Mouse (Mus musculus) MEL (cell line): ENCODE data around the gene Arid1b. TPM values are rescaled to one million over a fixed set of nuclear protein-coding genes. Genes with fewer than 3 reads are reported as not detected.
A peak's percentile ranks its signal among the peaks of the same experiment; 100 is the strongest.

Experiments
- DNase-seq: peaks from one replicate; pipeline ENCODE4 v3.0.0; 2011; ENCODE audit warnings: low read depth, low spot score
- H3K27ac ChIP-seq: 2 replicates; pipeline ENCODE4 v1.5.1; 2012; ENCODE audit warnings: low read depth, mild to moderate bottlenecking, control low read depth, low read length, moderate library complexity; ENCODE audit not compliant: control insufficient read depth
- H3K27me3 ChIP-seq, 2 experiments: fragments of 150-350 bp in 1 of 2; sonication (generic) in 1 of 2; 2 replicates each; pipeline ENCODE4 v1.6.1; 2012; ENCODE audit warnings: low read length in 2 of 2, mild to moderate bottlenecking in 2 of 2, improper control_type of control experiment in 1 of 2, moderate library complexity in 1 of 2; ENCODE audit not compliant: insufficient read depth in 2 of 2, control insufficient read depth in 1 of 2
- H3K36me3 ChIP-seq, 2 experiments: 2 replicates each; pipeline ENCODE4 v1.6.1; 2012 to 2014; ENCODE audit warnings: low read length in 2 of 2, improper control_type of control experiment in 1 of 2, inconsistent platforms in 1 of 2, mild to moderate bottlenecking in 1 of 2; ENCODE audit not compliant: insufficient read depth in 2 of 2, control insufficient read depth in 1 of 2
- H3K4me1 ChIP-seq, 2 experiments: fragments of 150-350 bp in 1 of 2; sonication (generic) in 1 of 2; 2 replicates each; pipeline ENCODE4 v1.6.1; 2012; ENCODE audit warnings: low read length in 2 of 2, improper control_type of control experiment in 1 of 2, mild to moderate bottlenecking in 1 of 2; ENCODE audit not compliant: insufficient read depth in 2 of 2, control insufficient read depth in 1 of 2
- H3K4me3 ChIP-seq, 2 experiments: fragments of 150-350 bp in 1 of 2; sonication (generic) in 1 of 2; 2 replicates each; pipeline ENCODE4 v1.5.1; 2012; ENCODE audit warnings: low read depth in 2 of 2, low read length in 2 of 2, mild to moderate bottlenecking in 2 of 2, moderate library complexity in 2 of 2, control low read depth in 1 of 2, improper control_type of control experiment in 1 of 2; ENCODE audit not compliant: control insufficient read depth in 1 of 2, insufficient read depth in 1 of 2
- H3K79me2 ChIP-seq: 2 replicates; pipeline ENCODE4 v1.6.1; 2012; ENCODE audit warnings: mild to moderate bottlenecking, low read length, moderate library complexity; ENCODE audit not compliant: control insufficient read depth, poor library complexity, insufficient read depth
- H3K9ac ChIP-seq: 2 replicates; pipeline ENCODE4 v1.6.1; 2012; ENCODE audit warnings: low read depth, mild to moderate bottlenecking, control low read depth, low read length, moderate library complexity; ENCODE audit not compliant: control insufficient read depth, poor library complexity, severe bottlenecking
- H3K9me3 ChIP-seq: fragments of 150-350 bp; sonication (generic); replicated peaks from 2 replicates; pipeline ENCODE4 v1.6.1; 2012; ENCODE audit warnings: mild to moderate bottlenecking, low read length, improper control_type of control experiment, moderate library complexity; ENCODE audit not compliant: insufficient read depth
- CHD1 ChIP-seq: IDR thresholded peaks from 2 replicates; pipeline ENCODE4 v1.6.1; 2012; ENCODE audit warnings: low read depth, mild to moderate bottlenecking, inconsistent platforms, low read length, improper control_type of control experiment
- CTCF ChIP-seq, 3 experiments: IDR thresholded peaks in 2 of 3; conservative IDR thresholded peaks in 1 of 3; 2 replicates each; pipeline ENCODE4 v1.5.1; 2011 to 2012; ENCODE audit warnings: low read length in 3 of 3, low read depth in 2 of 3, mild to moderate bottlenecking in 2 of 3, improper control_type of control experiment in 1 of 3, inconsistent platforms in 1 of 3, mixed read lengths in 1 of 3, moderate library complexity in 1 of 3; ENCODE audit not compliant: control insufficient read depth in 1 of 3, insufficient read depth in 1 of 3, poor library complexity in 1 of 3, severe bottlenecking in 1 of 3
- ELF1 ChIP-seq: IDR thresholded peaks from 2 replicates; pipeline ENCODE4 v1.6.1; 2014; ENCODE audit warnings: low read depth, mild to moderate bottlenecking, inconsistent platforms, low read length, improper control_type of control experiment, moderate library complexity
- EP300 ChIP-seq, 2 experiments: IDR thresholded peaks; 2 replicates each; pipeline ENCODE4 v1.6.1; 2011; ENCODE audit warnings: improper control_type of control experiment in 2 of 2, low read length in 2 of 2, low read depth in 1 of 2, mild to moderate bottlenecking in 1 of 2
- ETS1 ChIP-seq: IDR thresholded peaks from 2 replicates; pipeline ENCODE4 v1.6.1; 2012; ENCODE audit warnings: low read depth, mild to moderate bottlenecking, inconsistent platforms, low read length, improper control_type of control experiment, moderate library complexity
- GABPA ChIP-seq: IDR thresholded peaks from 2 replicates; pipeline ENCODE4 v1.6.1; 2012; ENCODE audit warnings: low read depth, mild to moderate bottlenecking, inconsistent platforms, low read length, improper control_type of control experiment, moderate library complexity
- GATA1 ChIP-seq: IDR thresholded peaks from 2 replicates; pipeline ENCODE4 v1.6.1; 2011; ENCODE audit warnings: low read depth, low read length, improper control_type of control experiment
- HCFC1 ChIP-seq: IDR thresholded peaks from 2 replicates; pipeline ENCODE4 v1.6.1; 2012; ENCODE audit warnings: low read depth, mild to moderate bottlenecking, inconsistent platforms, low read length, improper control_type of control experiment, moderate library complexity
- KAT2A ChIP-seq: conservative IDR thresholded peaks from 2 replicates; pipeline ENCODE4 v1.6.1; 2012; ENCODE audit warnings: low read depth, low read length, improper control_type of control experiment, inconsistent platforms
- MAFK ChIP-seq: IDR thresholded peaks from 2 replicates; pipeline ENCODE4 v1.6.1; 2011; ENCODE audit warnings: low read depth, mild to moderate bottlenecking, low read length, improper control_type of control experiment, borderline replicate concordance
- MAX ChIP-seq: IDR thresholded peaks from 2 replicates; pipeline ENCODE4 v1.6.1; 2011; ENCODE audit warnings: low read length, improper control_type of control experiment
- MAZ ChIP-seq: IDR thresholded peaks from 2 replicates; pipeline ENCODE4 v1.6.1; 2012; ENCODE audit warnings: low read depth, mild to moderate bottlenecking, inconsistent platforms, low read length, improper control_type of control experiment
- MXI1 ChIP-seq: IDR thresholded peaks from 2 replicates; pipeline ENCODE4 v1.6.1; 2011; ENCODE audit warnings: mild to moderate bottlenecking, low read depth, low read length, improper control_type of control experiment
- MYB ChIP-seq: IDR thresholded peaks from 2 replicates; pipeline ENCODE4 v1.6.1; 2011; ENCODE audit warnings: mild to moderate bottlenecking, low read depth, low read length, improper control_type of control experiment
- NELFE ChIP-seq: IDR thresholded peaks from 2 replicates; pipeline ENCODE4 v1.6.1; 2011; ENCODE audit warnings: low read depth, low read length, improper control_type of control experiment
- NRF1 ChIP-seq: IDR thresholded peaks from 2 replicates; pipeline ENCODE4 v1.6.1; 2014; ENCODE audit warnings: low read depth, mild to moderate bottlenecking, inconsistent platforms, low read length, improper control_type of control experiment, moderate library complexity; ENCODE audit not compliant: poor library complexity, insufficient read depth, severe bottlenecking
- POLR2A ChIP-seq, 2 experiments: IDR thresholded peaks; 2 replicates each; pipeline ENCODE4 v1.6.1; 2011 to 2012; ENCODE audit warnings: low read length in 2 of 2, mild to moderate bottlenecking in 2 of 2, control low read depth in 1 of 2, improper control_type of control experiment in 1 of 2, low read depth in 1 of 2, moderate library complexity in 1 of 2; ENCODE audit not compliant: control insufficient read depth in 1 of 2, insufficient read depth in 1 of 2, poor library complexity in 1 of 2
- POLR2AphosphoS5 ChIP-seq: IDR thresholded peaks from 2 replicates; pipeline ENCODE4 v1.6.1; 2012; ENCODE audit warnings: low read depth, borderline replicate concordance, mild to moderate bottlenecking, inconsistent platforms, low read length, moderate library complexity, mixed read lengths
- RCOR1 ChIP-seq: IDR thresholded peaks from 2 replicates; pipeline ENCODE4 v1.6.1; 2012; ENCODE audit warnings: low read depth, mild to moderate bottlenecking, inconsistent platforms, low read length, improper control_type of control experiment
- SIN3A ChIP-seq: IDR thresholded peaks from 2 replicates; pipeline ENCODE4 v1.6.1; 2012; ENCODE audit warnings: low read length, improper control_type of control experiment, inconsistent platforms
- SMC3 ChIP-seq: IDR thresholded peaks from 2 replicates; pipeline ENCODE4 v1.6.1; 2011; ENCODE audit warnings: low read depth, low read length, improper control_type of control experiment
- TAL1 ChIP-seq: IDR thresholded peaks from 2 replicates; pipeline ENCODE4 v1.6.1; 2012; ENCODE audit warnings: mild to moderate bottlenecking, inconsistent platforms, low read length, moderate library complexity, mixed read lengths
- TCF12 ChIP-seq: IDR thresholded peaks from 2 replicates; pipeline ENCODE4 v1.6.1; 2014; ENCODE audit warnings: low read depth, mild to moderate bottlenecking, inconsistent platforms, low read length, improper control_type of control experiment, moderate library complexity
- USF1 ChIP-seq: IDR thresholded peaks from 2 replicates; pipeline ENCODE4 v1.6.1; 2014; ENCODE audit warnings: low read depth, mild to moderate bottlenecking, inconsistent platforms, low read length, improper control_type of control experiment, moderate library complexity
- ZC3H11A ChIP-seq: IDR thresholded peaks from 2 replicates; pipeline ENCODE4 v1.6.1; 2012; ENCODE audit warnings: low read depth, mild to moderate bottlenecking, inconsistent platforms, low read length, improper control_type of control experiment
- polyA plus RNA-seq, 2 experiments: library from polyadenylated mRNA; stranded (reverse) in 1 of 2; unstranded in 1 of 2; fragments of >175 nt in 1 of 2; fragments of >200 nt in 1 of 2; gene quantifications; 2 replicates each; pipeline versions ENCODE4 v1.2.1 to v1.2.4; 2012; ENCODE audit warnings: low replicate concordance in 2 of 2, low read depth in 1 of 2; ENCODE audit not compliant: insufficient read length in 2 of 2, insufficient read depth in 1 of 2, missing spikeins in 1 of 2
- total RNA-seq: library from RNA; depleted of rRNA; stranded (reverse); fragments of 300-350 nt; gene quantifications from 2 replicates; pipeline ENCODE4 v1.2.3, GENCODE M21; 2012

Gene Arid1b
- total and polyA plus RNA-seq, 3 experiments: 13.4 to 17.4 TPM; not detected in 1

DNA sequence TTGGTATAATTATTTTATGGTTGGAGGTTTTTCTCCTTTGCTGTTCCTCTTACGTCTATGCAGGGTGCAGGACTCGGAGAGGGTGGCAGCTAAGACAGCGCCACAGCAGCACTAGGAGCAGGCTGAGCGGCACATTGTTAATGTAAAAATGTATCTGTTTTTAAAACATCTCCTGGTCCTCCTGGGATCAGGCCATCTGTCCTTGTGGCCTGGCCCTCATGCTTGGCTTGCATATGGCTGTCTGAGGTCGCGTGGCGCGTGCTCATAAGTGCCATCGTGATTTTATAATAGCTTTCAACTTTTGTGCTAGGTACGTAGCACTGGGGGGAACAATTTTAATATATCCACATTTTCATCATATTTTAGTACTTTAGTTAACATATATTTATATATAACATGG lies 201.9 kb downstream of the Arid1b start:
- TF ChIP-seq KAT2A: no peak
- TF ChIP-seq SIN3A: no peak
- TF ChIP-seq POLR2A (IDR thresholded peaks at IDR 0.05; ENCODE audit: control insufficient read depth in 1 of 2, insufficient read depth in 1 of 2, low read depth in 1 of 2, low read length in 2 of 2, poor library complexity in 1 of 2): no peak
- TF ChIP-seq, all 39 proteins: peak for 0
- Histone ChIP-seq H3K27me3 (no peaks in the 10 kb centered on the region), H3K79me2 (peaks cover 2% of the 10 kb centered on the region), H3K9ac (no peak overlapping the region), H3K4me1 (peaks cover 26 to 34% of the 10 kb centered on the region in 2 experiments), H3K36me3 (peaks cover 0 to 35% of the 10 kb centered on the region in 2 experiments; a peak in 2 of 4 replicates), H3K4me3 (no peak overlapping the region), H3K9me3 (no peaks in the 10 kb centered on the region), H3K27ac (no peak overlapping the region)
- DNase-seq: no peak

- H3K4me3 ChIP-seq: no peak overlapping the region; a peak in 1 of 4 replicates
- no peak overlapping the region for H3K9ac ChIP-seq
- H3K36me3 ChIP-seq: peaks cover 0 to 35% of the 10 kb centered on the region in 2 experiments; a peak in 2 of 4 replicates
- 0 out of 2 replicates have a peak overlapping the region, but pooled peaks have one; percentile 24 for H3K27ac ChIP-seq
- H3K27me3 ChIP-seq: no peaks in the 10 kb centered on the region
- peaks cover 25 to 34% of the 10 kb centered on the region in 2 experiments for H3K4me1 ChIP-seq
- peak; percentile 63 for DNase-seq
- TF ChIP-seq EP300 (IDR thresholded peaks at IDR 0.05; ENCODE audit: low read depth in 1 of 2, low read length in 2 of 2) (peak; percentile 37 to 63; a peak in 2 of 4 replicates), GATA1 (peak; percentile 62), RCOR1 (0 out of 2 replicates have a peak, but pooled peaks have one; percentile 36), TAL1 (no peak), SIN3A (peak; percentile 55; the same call in 1 of the 2 replicates), MYB (0 out of 2 replicates have a peak, but pooled peaks have one; percentile 20), CHD1 (no peak), ETS1 (peak; percentile 79), CTCF (IDR thresholded peaks at IDR 0.05 in 2 of 3, conservative IDR thresholded peaks at IDR 0.05 in 1 of 3; ENCODE audit: control insufficient read depth in 1 of 3, insufficient read depth in 1 of 3, low read depth in 2 of 3, low read length in 3 of 3, poor library complexity in 1 of 3, severe bottlenecking in 1 of 3) (no peak), TCF12 (peak; percentile 45; the same call in 1 of the 2 replicates)
- no peaks in the 10 kb centered on the region for H3K9me3 ChIP-seq
- peaks cover 2% of the 10 kb centered on the region for H3K79me2 ChIP-seq
Measured at GRCm38 (mm10) chr17:5196508-5196907, 202.4 kb downstream of the Arid1b start.

DNA sequence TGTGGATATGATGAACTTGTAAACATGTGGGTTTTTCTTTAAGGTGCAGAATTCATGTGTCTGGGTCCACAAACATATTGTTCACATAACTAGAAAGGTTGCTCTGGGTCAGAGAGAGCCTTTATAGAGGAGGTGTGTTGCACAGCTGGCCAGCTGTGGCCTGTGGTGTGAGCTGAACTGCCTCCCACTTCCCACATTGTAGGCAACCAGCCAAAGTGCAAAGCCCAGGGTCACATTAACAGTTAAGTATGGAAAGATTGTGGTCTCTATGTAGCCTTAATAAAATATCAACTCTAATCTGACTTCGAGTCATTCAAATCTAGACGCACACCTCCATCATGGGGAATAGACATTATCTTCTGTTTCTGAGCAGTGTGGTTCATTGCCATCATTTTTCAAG lies 203.0 kb downstream of the Arid1b start:
- no peak overlapping the region for H3K27ac ChIP-seq
- H3K79me2 ChIP-seq: peaks cover 2% of the 10 kb centered on the region
- no peak overlapping the region for H3K9ac ChIP-seq
- H3K9me3 ChIP-seq: no peaks in the 10 kb centered on the region
- H3K36me3 ChIP-seq: peaks cover 0 to 35% of the 10 kb centered on the region in 2 experiments; a peak in 2 of 4 replicates
- H3K4me1 ChIP-seq: peaks cover 25 to 34% of the 10 kb centered on the region in 2 experiments
- H3K4me3 ChIP-seq: no peak overlapping the region; a peak in 1 of 4 replicates
- DNase-seq: peak; percentile 21
- no peaks in the 10 kb centered on the region for H3K27me3 ChIP-seq
- TF ChIP-seq MAZ (no peak), NELFE (no peak), KAT2A (no peak), GABPA (no peak), EP300 (IDR thresholded peaks at IDR 0.05; ENCODE audit: low read depth in 1 of 2, low read length in 2 of 2) (no peak), MXI1 (no peak), USF1 (no peak), MAFK (no peak), MAX (no peak), NRF1 (no peak), SIN3A (no peak), ELF1 (no peak), POLR2AphosphoS5 (no peak), ETS1 (no peak), SMC3 (no peak), ZC3H11A (no peak), HCFC1 (no peak), POLR2A (IDR thresholded peaks at IDR 0.05; ENCODE audit: control insufficient read depth in 1 of 2, insufficient read depth in 1 of 2, low read depth in 1 of 2, low read length in 2 of 2, poor library complexity in 1 of 2) (no peak)
